Mouse (Mus musculus) gonadal fat pad, adult 2 months (tissue): ENCODE measurements at regions not wholly inside any gene's neighbourhood (a gene's known extent, or its start where the extent isn't known, plus 50 kb on each side); places are given as distances from the start of the nearest gene placed in this dataset.

ENCODE experiments used
- DNase-seq: peaks from one replicate; pipeline ENCODE4 v3.0.0-alpha.2; 2012; ENCODE audit warnings: low read depth

DNA sequence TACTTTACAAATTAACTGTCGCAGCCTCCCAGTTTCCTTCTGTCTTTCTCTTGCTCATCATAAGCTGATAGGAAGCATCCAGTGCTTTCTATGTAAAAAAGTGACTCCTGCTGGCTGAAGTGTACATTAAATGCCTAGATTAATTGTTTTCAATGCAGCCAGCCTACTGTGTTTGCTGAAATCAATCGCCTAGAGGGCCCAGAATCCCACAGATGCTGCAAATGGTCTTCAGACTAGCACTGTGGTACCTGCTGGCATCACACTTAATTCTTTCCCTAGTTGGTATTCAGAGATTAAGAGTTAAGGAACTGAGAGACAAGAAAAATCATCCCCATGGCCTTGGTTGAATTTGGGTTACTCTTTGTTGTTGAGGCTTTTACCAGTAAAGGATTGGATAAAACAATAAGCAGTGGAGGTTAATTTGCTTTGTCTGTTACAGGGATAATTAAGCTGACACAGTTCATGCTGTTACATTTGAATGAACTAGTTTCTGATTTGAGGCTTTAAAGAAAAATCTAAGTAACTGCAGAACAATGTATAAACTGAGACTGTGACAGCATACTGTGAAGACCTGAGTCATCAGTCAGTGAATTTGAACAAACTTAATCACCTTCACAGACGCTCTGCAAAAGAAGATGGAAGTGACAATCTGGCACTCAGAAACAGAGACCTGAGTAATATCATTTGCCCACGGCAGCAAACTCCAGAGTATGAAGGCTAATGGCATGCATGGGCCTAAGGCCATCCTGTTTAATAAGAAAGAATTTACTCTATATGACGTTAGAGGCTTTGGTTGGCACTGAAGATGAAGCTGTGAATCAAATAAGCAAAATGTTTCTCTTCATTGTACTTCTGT lies 339.0 kb upstream of the Ddi1 start:
- DNase-seq = no peak
